Mouse (Mus musculus) skeletal muscle tissue, adult 2 months (tissue): Measurements from ENCODE around the gene Gm11034.
A peak's percentile ranks its signal among the peaks of the same experiment; 100 is the strongest.

Experiments used
- DNase-seq: peaks from one replicate; pipeline ENCODE4 v3.0.0-alpha.2; 2012; ENCODE audit warnings: low read depth, low spot score

The Gm11034 gene

DNA sequence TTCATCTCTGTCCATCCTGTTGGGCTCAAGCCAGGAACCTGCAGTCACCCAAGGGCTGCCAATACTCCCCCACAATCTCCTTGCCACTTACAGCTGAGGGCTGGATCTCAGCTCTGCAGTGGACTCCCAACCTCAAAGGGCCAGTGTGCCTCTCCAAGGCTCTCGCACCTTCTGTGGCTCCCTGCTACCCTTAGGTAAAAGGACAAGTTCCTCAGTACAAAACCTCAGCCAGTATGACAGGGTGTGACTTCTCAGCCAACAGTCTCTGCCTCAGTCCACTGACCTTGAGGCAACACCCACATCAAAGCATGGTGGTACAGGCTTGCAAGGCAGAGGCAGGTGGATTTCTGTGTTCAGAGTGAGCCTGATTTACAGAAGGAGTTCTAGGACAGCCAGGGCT lies 1.6 kb downstream of the Gm11034 start:
- DNase-seq: no peak

DNA sequence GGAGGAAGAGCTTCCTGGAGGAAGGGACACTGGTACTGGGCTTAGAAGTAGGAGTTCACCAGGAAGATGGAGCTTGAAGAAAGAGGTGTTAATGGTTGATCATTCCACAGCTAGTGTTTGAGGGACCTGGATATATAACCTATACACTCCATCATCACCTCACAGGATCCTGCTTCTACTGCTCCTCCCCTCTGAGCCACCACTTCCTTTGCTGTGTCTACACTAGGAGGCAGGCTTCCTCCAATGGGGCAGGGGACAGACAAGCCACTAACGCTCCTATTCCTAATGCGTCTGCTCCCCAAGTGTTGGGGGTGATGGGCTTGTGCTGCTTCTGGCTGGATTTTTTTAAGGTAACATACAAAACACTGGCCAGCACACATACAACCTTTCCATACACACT lies 2.7 kb downstream of the Gm11034 start:
- DNase-seq: no peak

DNA sequence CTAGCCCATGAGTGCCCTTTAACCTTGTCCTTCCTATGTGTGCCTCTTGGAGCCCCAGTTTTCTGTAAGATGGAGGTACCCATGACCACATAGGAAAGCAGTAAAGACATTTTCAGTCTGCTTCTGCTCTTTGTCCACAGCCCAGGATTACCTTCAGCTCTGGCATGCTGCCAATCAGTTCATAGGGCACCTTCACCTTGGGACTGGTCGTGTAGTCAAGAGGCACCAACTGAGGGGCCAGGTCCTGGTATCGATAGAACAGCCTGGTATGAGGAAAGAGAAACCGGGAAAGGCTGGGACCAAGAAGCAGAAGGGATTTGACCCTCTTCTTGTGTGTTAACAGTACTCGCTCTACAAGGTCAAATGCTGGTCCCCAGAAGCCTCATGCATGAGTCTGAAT lies 3.2 kb downstream of the Gm11034 start:
- DNase-seq: no peak

DNA sequence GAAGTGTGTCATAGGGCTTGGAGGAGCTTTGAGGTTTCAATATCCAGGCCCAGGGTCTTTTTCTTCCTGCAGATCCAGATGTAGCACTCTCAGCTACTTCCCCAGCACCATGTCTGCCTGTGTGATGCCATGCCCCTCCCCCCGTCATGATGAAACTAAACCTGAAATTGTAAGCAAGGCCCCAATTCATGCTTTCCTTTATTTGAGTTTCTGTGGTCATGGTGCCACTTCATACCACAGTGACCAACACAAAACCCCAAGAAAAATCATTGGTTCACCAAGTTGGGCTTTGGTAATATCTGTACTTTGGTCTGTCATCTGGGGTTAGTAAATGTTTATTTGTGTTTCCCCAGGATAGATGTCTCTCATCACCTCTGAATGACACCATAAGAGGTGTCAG lies 4.9 kb downstream of the Gm11034 start:
- DNase-seq: no peak

DNA sequence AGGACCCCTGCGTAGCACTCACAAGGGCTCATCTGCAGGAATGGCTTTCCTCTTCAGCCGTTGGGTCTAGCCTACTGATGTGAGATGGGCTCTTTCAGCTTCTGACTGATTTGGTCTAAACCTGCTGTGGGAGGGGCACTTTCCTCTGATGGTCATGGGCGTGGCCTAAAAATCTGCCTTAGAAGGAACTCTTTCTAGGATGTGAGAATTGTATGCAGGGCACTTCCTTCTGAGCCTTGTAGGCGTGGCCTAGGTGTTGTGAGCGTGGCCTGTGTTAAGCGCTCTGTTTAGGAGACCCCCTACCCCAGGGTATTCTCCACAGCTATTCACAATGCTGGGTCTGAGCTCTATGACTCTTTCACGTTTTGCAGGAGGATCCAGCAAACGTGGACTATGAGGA lies 15.4 kb downstream of the Gm11034 start:
- DNase-seq: no peak

DNA sequence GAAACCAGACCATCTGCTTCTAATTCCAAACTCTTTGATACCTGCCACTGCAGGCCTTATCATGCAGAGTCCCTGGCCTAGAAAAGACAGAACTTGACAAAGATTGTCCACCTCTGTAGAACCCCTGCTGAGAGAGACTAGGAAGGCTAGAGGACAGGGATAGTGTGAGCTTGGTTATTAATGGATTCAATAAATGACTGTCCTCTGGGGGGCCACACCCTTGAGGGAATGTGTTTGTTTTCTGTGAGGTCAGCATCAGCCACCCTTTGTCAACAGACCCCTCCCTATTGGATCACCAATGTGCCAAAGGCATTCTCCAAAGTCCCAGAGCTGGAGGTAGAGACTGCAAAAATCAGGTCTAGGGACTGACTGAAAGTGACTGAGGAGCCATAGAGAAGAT lies 21.4 kb downstream of the Gm11034 start:
- DNase-seq: no peak

DNA sequence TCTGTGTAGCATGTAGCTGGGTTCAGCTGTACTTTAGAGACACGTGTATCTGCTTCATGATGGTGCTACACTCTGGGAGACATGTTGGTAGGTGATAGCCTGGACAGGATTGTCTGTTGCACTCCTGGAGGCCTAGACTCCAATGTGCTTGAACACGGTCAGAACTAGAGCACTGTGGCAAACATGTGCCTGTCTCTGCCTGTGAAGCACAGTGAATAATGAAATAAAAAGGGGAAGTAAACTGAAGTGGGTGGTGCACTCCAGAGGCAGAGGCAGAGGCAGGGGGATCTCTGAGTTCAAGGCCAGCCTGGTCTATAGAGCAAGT lies 23.3 kb downstream of the Gm11034 start:
- DNase-seq: no peak

DNA sequence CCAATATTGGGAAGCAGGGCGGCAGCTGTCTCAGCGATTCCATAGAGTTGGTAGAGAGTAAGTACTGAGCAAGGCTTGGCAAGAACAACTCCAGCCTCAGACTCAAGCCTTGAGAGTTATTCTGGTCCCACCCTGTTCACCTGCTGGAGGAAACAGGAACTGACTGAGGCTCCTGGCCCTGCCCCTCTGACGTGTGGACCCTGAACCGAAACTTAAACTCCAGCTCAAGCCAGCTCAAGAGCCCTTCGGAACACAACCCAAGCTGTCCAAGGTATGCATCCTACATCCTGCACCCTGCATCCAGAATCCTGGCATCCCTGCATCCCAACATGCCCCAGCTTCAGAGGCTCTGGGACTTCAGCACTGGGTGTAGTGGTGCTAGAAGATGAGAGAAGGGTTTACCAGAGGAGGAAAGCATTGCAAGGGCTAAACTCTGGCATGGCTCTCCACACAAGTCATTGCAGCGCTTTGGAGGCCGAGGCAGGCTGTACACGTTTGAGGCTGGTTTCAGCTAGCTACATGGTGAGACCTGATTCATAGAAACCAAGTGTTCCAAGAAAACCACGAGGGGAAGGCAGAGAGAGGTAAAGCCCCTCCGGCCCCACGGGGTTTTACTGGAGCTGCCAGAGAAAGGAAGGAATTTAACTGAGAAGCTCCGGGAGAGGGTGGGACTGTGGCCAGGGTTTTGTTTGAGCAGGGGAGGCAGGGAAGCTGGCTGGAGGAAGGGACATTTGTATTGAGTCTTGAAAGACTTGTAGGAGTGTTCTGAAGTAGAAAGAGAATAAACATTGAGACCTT lies 23.8 kb downstream of the Gm11034 start, which contains the start of gene Hsh2d:
TSS of gene Hsh2d (plus strand) at position 222 of the 798 bp plus-strand sequence.
- DNase-seq: no peak

DNA sequence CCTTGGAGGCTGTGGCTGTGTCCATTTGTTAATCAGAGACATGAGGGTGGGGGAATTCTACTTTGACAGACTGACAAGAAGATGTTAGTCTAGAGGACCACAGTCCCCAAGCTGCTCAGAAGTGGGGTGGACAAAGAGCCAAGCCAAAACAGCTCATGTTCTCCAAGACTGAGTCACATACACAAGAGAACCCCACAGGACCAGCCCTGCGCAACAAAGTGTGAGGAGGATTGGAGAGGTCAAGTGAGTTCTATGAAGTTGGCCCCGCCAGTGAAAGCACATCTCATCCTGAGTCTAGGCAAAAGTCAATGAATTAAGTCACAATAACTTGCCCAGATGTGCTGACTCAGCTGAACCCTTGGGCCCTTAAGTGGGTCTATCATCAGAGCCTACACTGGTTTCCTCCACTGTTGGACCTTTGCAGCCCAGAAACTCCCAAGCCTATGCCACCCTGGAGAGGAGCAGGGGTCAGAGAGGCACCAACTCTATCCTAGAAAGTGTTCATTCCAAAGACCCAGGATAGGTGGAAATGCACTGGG lies 25.6 kb downstream of the Gm11034 start:
- peak; percentile 66 for DNase-seq

DNA sequence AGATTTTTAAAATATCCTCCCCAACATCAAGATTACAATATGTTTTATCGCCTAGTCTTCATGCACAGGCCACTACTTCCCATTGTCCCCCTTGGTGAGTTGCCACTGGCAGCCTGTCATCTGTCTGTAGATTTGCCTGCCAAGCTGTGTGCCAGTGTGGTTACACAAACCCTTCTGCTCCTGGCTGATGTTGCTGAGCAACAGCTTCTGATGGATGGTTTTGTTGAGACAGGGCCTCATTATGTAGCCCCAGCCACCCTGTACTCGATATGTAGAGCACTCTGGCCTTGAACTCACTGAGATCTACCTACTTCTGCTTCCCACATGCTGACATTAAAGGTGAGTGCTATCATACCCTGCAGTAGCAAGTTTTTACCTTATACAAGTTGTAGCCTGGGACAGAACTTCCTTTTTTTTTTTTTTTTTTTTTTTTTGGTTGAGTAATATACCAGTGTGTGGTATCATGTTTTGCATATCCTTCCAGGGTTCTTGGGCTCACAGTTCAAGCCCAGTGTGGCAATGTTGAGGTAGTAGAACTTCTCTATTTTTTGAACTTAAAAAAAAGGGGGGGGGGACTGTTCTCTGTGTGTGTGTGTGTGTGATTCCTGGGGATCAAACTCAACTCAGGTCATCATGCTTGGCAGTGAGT lies 29.8 kb downstream of the Gm11034 start:
- no peak for DNase-seq

DNA sequence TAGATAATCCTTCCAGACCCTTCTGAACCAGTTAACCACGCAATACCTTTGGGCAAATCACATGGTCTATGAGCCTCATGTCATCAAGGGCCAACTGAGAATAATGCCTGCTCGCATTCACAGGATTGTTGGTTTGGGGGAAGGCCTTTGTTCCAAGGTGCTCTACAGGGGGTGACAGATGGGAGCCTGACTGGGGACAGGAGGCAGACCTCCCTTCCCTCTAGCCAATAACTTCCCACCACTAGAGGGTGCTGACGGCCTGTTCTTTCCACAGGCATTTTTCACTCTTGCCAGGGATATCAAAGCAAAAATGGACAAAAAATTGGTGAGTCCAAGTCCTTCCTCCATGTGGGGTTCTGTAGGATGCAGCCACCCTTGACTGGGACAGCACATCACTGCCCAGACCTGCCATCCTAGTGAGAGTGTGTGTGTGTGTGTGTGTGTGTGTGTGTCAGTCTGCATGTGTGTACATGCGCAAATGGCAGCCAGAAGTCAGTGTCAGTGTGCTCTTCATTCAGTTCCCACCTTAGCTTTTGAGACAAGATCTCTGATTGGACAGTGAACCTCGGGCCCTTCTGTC lies 36.0 kb downstream of the Gm11034 start:
- peak; percentile 47 for DNase-seq

DNA sequence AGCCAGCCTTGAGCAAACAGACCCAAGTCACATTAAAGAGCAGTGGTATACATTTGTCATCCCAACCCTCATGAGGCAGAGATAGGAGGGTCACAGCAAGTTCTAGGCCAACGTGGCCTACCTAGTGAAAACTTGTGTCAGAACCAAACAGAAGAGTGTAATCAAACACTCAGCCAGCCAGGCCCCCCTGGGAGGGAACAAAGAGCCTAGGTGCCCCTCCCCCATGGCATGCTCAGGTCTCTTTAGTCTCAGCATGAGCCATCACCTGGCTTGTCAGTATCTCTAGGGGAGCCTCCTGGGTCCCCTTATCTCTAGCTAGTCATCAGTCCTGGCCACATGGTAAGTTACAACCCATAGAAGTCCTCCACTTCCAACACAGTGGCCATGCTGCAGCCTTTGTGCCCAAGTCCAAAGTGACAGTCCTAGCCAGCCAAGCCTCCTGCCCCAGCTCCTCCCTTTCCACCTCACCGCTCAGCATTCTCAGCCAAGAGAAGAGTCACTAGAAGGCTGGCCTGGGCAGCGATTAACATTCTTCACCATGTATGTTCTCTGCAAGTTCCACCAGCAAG lies 43.7 kb downstream of the Gm11034 start:
- DNase-seq: no peak

DNA sequence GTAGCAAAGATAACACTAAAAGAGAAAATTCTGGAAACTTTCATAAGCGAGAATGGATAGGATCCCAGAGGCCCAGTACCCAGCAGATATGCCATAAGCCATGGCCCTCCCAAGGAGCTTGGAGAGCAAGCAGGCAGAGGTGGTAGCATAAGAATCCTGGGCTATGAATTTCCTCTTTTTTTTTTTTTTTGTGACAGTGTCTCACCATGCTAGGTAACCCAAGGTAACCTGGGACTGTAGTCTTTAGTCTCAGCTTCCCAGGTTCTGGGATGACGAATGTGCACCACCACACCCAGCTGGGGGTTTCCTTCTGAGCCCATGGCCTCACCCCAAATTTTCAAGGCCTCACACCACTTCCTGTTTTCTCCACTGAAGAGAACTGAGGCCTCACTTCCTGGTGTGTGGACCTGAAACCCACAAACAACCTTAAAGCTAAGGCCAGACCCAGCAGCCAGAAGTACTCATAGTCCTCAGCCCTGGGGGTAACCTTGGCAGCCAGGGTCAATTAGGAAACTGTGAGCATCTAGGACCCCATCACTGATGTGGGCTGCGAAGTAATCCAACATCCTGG lies 44.3 kb downstream of the Gm11034 start:
- DNase-seq: peak; percentile 44
